Mouse (Mus musculus) kidney, adult 11 months (tissue): ENCODE measurements around the gene Scamp2.

Experiments
- DNase-seq: peaks from one replicate; pipeline ENCODE4 v3.0.0; 2022

The Scamp2 gene

GRCm38 (mm10) chr9:57598851-57599563 lies 38.3 kb downstream of the Scamp2 start:
- DNase-seq: peak; percentile 79

GRCm38 (mm10) chr9:57600620-57601352 lies 40.0 kb downstream of the Scamp2 start:
- no peak for DNase-seq

DNA sequence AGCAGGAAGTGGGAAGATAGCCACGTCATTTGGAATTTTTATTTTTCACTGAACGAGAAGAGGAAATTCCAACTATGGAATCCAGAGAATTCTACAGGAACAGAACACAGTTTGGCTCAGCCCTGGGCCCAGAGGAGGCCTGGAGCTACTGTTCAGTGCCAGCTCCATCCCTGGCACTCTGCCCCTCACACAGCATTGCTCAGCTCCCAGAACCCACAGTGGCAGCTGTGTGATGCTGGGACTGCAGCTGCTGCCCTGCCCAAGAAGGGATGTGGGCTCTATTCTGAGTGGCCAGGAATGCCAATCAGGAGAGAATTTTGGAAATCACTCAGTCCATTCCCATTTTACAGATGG lies 40.6 kb downstream of the Scamp2 start:
- no peak for DNase-seq

GRCm38 (mm10) chr9:57602098-57602497 lies 41.4 kb downstream of the Scamp2 start:
- no peak for DNase-seq

DNA sequence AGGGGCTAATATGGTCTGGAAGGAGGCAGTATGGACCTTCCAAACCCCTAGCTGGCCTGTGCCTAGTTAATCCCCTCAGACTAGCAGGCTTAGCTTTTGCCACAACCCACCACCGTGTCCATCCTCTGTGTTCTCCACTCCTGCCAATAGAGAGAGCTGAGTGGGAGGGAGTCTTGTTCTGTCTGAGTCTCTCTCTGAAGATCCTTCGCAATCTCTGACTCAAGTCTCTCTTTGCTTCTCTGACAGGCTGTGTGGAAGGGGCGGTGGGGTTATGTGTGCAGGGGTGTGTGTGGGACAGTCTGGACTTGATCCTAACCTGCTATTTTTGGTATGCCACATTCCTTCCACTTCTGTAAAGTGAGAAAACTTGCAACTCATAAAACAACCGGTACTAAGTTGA lies 44.1 kb downstream of the Scamp2 start:
- no peak for DNase-seq

GRCm38 (mm10) chr9:57605503-57605902 lies 44.8 kb downstream of the Scamp2 start:
- DNase-seq: no peak

DNA sequence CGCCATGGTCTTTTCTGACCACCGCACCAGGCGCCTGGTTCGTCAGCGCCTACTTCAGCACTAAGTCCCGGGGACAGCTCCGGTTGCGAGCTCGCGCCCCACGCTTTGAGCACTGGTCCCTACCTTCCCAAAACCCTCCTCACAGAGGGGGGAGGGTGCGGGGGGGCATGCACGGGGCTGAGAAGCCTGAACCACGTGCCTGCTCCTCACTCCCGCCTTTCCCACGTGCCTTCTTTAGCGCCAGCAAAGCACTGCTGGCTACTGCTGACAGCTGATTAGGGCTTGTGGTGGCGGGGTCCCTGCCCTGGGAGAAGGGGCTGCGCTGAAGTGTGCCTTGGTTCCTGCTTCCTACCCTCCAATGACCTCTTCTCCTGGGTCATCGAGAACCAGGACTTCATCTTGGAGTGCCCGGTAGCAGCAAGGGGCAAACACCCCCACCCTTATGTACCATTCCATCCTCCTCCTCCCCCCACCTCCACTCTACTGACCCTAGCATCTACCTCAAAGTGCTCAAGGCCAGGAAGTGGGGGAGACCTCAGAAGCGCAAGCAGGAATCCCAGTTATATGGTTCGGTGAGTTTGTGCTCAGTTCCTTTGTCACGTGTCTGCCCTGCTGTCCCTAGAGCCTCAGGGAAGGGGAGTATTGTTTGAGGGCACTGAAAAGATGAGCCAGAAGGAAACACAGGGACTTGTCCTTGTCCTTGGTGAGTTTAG lies 45.6 kb downstream of the Scamp2 start, which contains the start of gene Cplx3:
Gene Cplx3, minus strand, starts transcription at position 143 of the 713 bp plus-strand sequence.
- DNase-seq: peak; percentile 72

- no peak for DNase-seq
Measured at GRCm38 (mm10) chr9:57609803-57610202, 49.1 kb downstream of the Scamp2 start.

DNA sequence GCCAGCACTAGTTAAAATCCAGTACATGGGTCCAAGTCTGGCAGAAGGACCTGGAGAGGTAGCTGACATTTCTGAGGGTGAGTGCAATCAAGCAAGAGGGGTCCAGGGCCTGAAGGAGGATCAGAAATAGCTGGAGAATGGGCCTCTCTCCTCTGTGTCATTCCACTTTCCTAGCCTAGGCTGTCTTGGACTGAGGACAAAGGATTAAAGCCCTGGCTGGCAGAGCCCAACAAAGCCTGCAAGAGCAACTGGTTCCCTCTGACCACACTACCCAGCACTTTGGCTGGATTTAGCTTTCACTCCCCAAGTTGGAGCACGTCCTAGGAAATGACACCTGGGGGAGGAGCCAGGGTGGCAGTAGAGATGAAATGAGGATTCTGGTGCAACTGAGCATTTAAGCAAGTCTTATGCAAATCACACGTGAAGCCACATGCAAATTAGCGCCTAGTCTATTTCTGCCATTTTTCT lies 49.6 kb downstream of the Scamp2 start:
- no peak for DNase-seq

- DNase-seq: no peak
Measured at GRCm38 (mm10) chr9:57612587-57612986, 51.8 kb downstream of the Scamp2 start.

GRCm38 (mm10) chr9:57613975-57614374 lies 53.2 kb downstream of the Scamp2 start:
- DNase-seq: no peak

GRCm38 (mm10) chr9:57614786-57615185 lies 54.0 kb downstream of the Scamp2 start:
- DNase-seq: no peak

DNA sequence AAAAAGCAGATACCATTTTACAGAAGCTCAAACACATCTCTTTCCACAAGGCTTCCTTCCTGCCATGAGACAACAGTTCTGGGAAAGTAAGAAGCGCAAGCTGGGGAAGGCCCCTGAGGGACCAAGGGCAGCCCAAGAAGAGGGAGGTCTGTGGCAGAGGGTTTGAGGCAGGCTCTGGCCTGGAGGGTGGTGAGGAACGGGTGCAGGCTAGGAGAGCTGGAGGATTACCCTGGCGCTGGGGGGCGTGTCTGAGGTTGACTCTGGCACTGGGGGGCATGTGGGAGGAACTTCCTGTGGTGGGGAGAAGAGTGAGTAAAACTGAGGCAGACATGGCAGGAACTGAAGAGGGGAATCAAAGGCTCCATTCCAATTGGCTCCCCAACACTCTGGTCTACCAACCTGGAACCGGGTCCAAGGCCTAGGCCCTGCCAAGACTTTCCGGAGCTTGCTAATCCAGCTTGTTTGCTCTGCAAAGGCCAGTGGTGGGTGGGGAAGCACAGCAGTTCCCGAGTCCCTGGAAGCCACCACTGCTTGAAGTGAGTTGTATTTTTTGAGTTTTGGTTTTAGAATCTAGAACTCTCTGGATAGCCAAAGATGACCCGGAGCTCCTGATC lies 56.9 kb downstream of the Scamp2 start:
- no peak for DNase-seq

DNA sequence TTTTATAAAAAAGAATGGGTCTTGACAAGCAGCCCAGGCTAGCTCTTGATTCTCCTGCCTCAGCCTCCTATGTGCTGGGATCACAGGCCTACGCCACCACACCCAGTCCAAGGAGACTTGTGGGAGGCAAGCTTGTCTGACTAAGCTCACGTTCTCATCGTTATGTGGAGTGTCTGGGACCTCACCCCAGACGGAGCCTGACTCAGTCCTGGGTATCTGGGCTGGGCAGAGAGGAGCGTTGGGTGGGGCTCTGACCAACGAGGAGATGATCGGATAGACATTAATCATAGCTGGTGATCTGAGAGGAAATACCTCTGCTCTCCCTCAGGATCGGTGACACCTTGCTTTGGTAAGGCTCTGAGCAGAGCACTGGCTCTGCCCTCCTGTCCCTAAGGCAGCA lies 58.1 kb downstream of the Scamp2 start:
- no peak for DNase-seq

DNA sequence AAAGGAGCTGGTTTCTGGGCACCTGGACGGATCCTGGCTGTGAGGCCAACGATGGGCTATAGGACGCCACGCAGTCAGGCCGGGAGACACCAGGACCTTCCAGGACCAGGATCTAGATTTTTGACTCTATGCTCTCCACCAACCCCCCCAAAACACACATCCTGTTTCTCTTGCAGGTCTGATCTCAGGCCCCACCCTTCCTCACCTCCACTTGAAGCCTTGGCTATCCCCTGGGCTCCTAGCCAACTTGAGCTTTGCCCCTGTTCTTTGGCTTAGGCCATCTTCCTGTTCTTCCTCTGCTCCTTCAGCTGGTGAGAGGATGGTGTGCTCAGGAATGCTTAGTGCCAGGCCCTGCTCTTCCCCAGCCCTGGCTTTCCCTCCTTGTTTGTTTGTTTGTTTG lies 59.9 kb downstream of the Scamp2 start, which contains the start of gene Lman1l:
Gene Lman1l, minus strand, starts transcription at position 101 of the 400 bp plus-strand sequence.
- no peak for DNase-seq

DNA sequence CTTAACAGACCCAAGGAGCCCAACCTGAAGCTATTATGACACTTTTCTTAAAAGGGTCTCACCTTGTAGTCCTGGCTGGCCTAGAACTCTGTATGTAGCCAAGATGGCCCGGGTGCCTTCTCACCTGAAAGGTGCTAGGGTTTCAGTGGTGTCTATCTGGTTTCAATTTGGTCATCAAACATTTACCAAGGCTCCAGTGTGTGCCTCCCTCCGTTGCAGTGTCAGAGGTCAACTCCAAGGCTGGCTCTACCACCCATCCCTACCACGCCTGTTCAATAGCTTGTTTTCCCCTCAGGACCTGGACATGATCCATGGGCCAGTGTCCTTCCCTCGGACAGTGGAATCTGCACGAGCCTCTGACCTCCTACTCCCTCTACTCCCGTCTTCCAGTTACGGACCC lies 63.6 kb downstream of the Scamp2 start:
- DNase-seq: no peak

DNA sequence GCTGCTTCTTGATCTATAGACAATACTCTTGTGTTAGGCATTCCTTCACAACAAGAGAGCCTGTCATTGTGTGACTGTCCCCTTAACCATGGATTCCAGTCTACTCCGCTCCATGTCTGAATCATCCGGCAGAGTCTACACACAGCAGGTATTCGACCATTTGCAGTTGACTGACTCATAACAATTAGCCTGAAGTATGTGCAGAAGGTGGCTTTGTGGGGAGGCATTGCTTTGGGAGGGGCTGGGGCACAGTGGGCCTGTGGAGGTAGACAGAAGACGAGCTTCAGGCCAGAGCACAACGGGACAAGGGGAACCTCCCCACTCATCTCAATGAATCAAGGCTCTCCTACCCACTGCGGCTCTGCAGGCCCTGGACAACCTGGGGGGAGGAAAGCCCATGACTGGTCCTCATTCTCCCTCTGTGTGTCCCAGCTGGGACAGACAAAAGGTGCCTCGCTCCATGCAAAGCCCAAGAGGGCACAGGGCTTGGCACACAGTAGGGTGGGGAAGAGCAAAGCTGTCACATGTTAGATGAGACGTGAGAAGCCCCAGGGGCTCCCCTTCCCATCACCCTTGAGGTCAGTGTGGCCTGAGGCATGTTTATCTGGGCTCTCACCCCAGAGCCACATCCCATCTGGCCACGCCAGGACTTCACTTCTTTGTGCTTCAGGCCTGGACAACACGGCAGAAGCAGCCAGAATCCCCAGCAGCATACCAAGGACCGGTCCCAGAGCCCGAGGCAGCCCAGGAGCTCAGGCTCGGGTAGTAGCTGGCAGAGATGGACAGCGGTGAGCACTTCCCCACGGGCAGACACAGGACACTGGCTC lies 65.1 kb downstream of the Scamp2 start:
- no peak for DNase-seq

DNA sequence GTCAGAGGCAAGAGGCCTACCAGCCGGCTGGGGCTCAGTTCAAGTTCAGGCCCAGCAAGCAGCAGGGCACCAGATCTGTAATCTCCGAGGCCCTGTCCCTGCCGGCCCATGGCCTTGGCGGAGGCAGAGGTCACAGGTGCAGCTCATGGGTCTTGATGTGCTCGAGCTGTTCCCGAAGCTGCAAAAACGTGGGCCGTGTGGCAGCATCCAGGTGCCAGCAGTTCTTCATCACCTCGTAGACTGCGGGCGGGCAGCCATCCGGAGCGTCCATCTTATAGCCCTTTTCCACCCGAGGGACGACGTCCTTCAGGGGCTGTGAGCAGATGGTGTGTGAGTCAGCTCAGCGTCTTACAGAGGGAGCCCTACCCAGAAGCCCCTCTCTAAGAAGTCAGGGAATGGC lies 66.4 kb downstream of the Scamp2 start:
- DNase-seq: no peak

- no peak for DNase-seq
Measured at GRCm38 (mm10) chr9:57627892-57628291, 67.1 kb downstream of the Scamp2 start.

GRCm38 (mm10) chr9:57628717-57629116 lies 68.0 kb downstream of the Scamp2 start:
- DNase-seq: no peak

GRCm38 (mm10) chr9:57629118-57629874 lies 68.6 kb downstream of the Scamp2 start:
- peak; percentile 59 for DNase-seq
